Mouse (Mus musculus): ENCODE measurements around the gene Iqcm. TPM values are rescaled to one million over a fixed set of nuclear protein-coding genes. Genes with fewer than 3 reads are reported as not detected.

Gene Iqcm
- total RNA-seq (2023; ENCODE audit: inconsistent age), result not detected in 4 replicates

GRCm38 (mm10) chr8:75448394-75448793 lies at the start of gene Iqcm:
Iqcm (plus strand) TSS chr8:75448694.

GRCm38 (mm10) chr8:75406489-75406888 lies 42.0 kb upstream of the Iqcm start, which contains the start of gene Gm10358:
Gm10358 (minus strand) TSS chr8:75406589.

Other genes starting within 250 kb of the Iqcm start
- gene Rasd2, start 234.8 kb upstream of the Iqcm start, total RNA-seq (2023; ENCODE audit: inconsistent age), result not detected in 4 replicates
- not detected in 4 replicates for gene Gm10358, start 42.1 kb upstream of the Iqcm start, total RNA-seq (2023; ENCODE audit: inconsistent age)